In the genomic region with DNA sequence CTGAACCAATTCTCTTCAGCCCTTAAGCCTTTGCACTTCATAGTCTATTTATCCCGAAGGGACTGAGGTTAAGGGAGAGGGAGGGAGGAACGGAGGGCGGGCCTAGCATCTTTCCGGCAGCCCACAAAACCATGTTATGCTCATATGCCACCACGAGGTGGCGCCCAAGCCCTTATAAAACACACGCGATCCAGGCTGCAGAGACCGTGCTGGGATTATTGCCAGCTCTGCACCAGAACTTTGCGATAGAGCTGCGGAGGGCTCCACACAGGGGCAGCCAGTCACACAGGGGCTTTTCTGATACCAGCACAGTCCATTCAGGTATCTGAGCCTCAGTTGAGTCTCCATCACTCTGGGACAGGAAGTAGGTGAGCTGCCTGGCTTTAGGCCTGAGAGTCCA, we compare ENCODE assay signal across 8 mouse cellular contexts. TPM values are rescaled to one million over a fixed set of nuclear protein-coding genes. Genes with fewer than 3 reads are reported as not detected.
A peak's percentile ranks its signal among the peaks of the same experiment; 100 is the strongest.
DNase-seq lines count a peak whose midpoint lies in the region; ATAC-seq and TF ChIP-seq lines count a peak whose summit lies in the region.

No protein-coding gene starts in this region.

- ATAC-seq in liver, embryonic 12.5 days: no peak
- peak; percentile 27 for ATAC-seq in limb, embryonic 14.5 days (ENCODE audit: low FRiP score, low read depth)
- peak; percentile 26; the same call in 1 of the 2 replicates for ATAC-seq in stomach, embryonic 14.5 days (ENCODE audit: insufficient number of reproducible peaks, insufficient read depth, low FRiP score, low read depth)

- TF ChIP-seq POLR2A in limb, embryonic 14.5 days (IDR thresholded peaks at IDR 0.05; ENCODE audit: borderline replicate concordance, extremely low read depth, insufficient read depth, insufficient read length): no peak

- H3K9me3 ChIP-seq in liver, embryonic 12.5 days (replicated peaks): no peaks in the 10 kb centered on the region
- H3K9me3 ChIP-seq in limb, embryonic 14.5 days (ENCODE audit: control insufficient read depth, low read length): no peaks in the 10 kb centered on the region
- H3K9me3 ChIP-seq in stomach, embryonic 14.5 days (ENCODE audit: control insufficient read depth, low read depth, low read length): no peaks in the 10 kb centered on the region

- peaks cover 29% of the 10 kb centered on the region for H3K27me3 ChIP-seq in liver, embryonic 12.5 days (replicated peaks)
- no peaks in the 10 kb centered on the region for H3K27me3 ChIP-seq in limb, embryonic 14.5 days (ENCODE audit: control insufficient read depth, insufficient read depth, low read length)
- no peaks in the 10 kb centered on the region for H3K27me3 ChIP-seq in stomach, embryonic 14.5 days (ENCODE audit: control insufficient read depth, insufficient read depth, low read length)

- H3K4me2 ChIP-seq in liver, embryonic 12.5 days: no peak overlapping the region
- no peak overlapping the region for H3K4me2 ChIP-seq in limb, embryonic 14.5 days (replicated peaks; ENCODE audit: low read depth, low read length, severe bottlenecking)
- no peak overlapping the region for H3K4me2 ChIP-seq in stomach, embryonic 14.5 days (replicated peaks; ENCODE audit: low read depth, low read length)

- no peak overlapping the region for H3K27ac ChIP-seq in liver, embryonic 12.5 days
- H3K27ac ChIP-seq in limb, embryonic 14.5 days (replicated peaks; ENCODE audit: low read depth, low read length): no peak overlapping the region
- H3K27ac ChIP-seq in stomach, embryonic 14.5 days (ENCODE audit: low read length): no peak overlapping the region

- no peak overlapping the region for H3K4me3 ChIP-seq in liver, embryonic 12.5 days
- no peak overlapping the region for H3K4me3 ChIP-seq in limb, embryonic 14.5 days (replicated peaks; ENCODE audit: low read length)
- no peak overlapping the region for H3K4me3 ChIP-seq in stomach, embryonic 14.5 days (ENCODE audit: low read depth, low read length)

- H3K9ac ChIP-seq in liver, embryonic 12.5 days: no peak overlapping the region
- no peak overlapping the region for H3K9ac ChIP-seq in limb, embryonic 14.5 days (ENCODE audit: low read depth, low read length, severe bottlenecking)
- H3K9ac ChIP-seq in stomach, embryonic 14.5 days (replicated peaks; ENCODE audit: low read depth, low read length): no peak overlapping the region

- H3K36me3 ChIP-seq in liver, embryonic 12.5 days: no peaks in the 10 kb centered on the region
- no peaks in the 10 kb centered on the region for H3K36me3 ChIP-seq in limb, embryonic 14.5 days (ENCODE audit: control insufficient read depth, insufficient read depth, low read length)
- H3K36me3 ChIP-seq in stomach, embryonic 14.5 days (ENCODE audit: control insufficient read depth, insufficient read depth, low read length): no peaks in the 10 kb centered on the region

- 1% methylated on average over 11 of the region's 11 CpGs for WGBS in liver, embryonic 12.5 days (ENCODE audit: insufficient replicate concordance)
- WGBS in limb, embryonic 14.5 days: 2% methylated on average over 11 of the region's 11 CpGs
- WGBS in stomach, embryonic 14.5 days: under 1% methylated on average over 11 of the region's 11 CpGs

- peak; percentile 87 for DNase-seq in liver
- DNase-seq in embryo, embryonic 10.5 days (ENCODE audit: low spot score): peak; percentile 95
- peak; percentile 82 for DNase-seq in gastrocnemius, postnatal 25 days
- DNase-seq in kidney, adult 8-10 months: peak; percentile 79 to 92
- peak; percentile 94 for DNase-seq in limb, embryonic 14.5 days (ENCODE audit: low spot score)
- DNase-seq in neural tube, embryonic 10.5 days (ENCODE audit: extremely low spot score, low spot score): peak; percentile 91

- H3K4me1 ChIP-seq in liver, embryonic 12.5 days: peaks cover 11% of the 10 kb centered on the region
- H3K4me1 ChIP-seq in limb, embryonic 14.5 days (ENCODE audit: control insufficient read depth, insufficient read depth, low read length): peaks cover 11% of the 10 kb centered on the region
- 0 out of 2 replicates have a peak, but pooled peaks cover 5% of the 10 kb centered on the region for H3K4me1 ChIP-seq in stomach, embryonic 14.5 days (ENCODE audit: control insufficient read depth, insufficient read depth, low read length)

RNA-seq across cellular contexts. Expression of a gene that starts 12.1 kb away (rescaled TPM):
- 46.2 and 49.4 TPM in 2 replicates for polyA plus RNA-seq in liver, embryonic 12.5 days (2016; fragmentation: Nextera tagmentation; extraction: Ambion mirVana)
- total RNA-seq in gastrocnemius, postnatal 25 days (2021): 10 to 100 TPM in 1 of 2 experiments, 1 to 10 TPM in 1; 9.1 to 12.0 TPM
- 52.3 and 56.6 TPM in 2 replicates for polyA plus RNA-seq in limb, embryonic 14.5 days (2012; rRNA removed)
- 26.7 and 32.9 TPM in 2 replicates for polyA plus RNA-seq in limb, embryonic 14.5 days (2014; fragmentation: Nextera tagmentation; extraction: Ambion mirVana)
- polyA plus RNA-seq in stomach, embryonic 14.5 days (2014; fragmentation: Nextera tagmentation; extraction: Ambion mirVana): 45.3 and 48.9 TPM in 2 replicates
